Mouse (Mus musculus) heart, embryonic 11.5 days (tissue): ENCODE results near the gene Kcnab1. TPM values are rescaled to one million over a fixed set of nuclear protein-coding genes. Genes with fewer than 3 reads are reported as not detected.

Experiments used
- ATAC-seq: fragments of 200-750 bp; cut with Nextera tagmentation; replicated peaks from 2 replicates; pipeline ENCODE4 v1.8.0; 2017; ENCODE audit warnings: moderate library complexity; ENCODE audit not compliant: insufficient number of reproducible peaks, low FRiP score, low TSS enrichment
- H3K27ac ChIP-seq: fragments of 300-500 bp; sonication (generic); 2 replicates; pipeline ENCODE4 v1.5.1; 2014; ENCODE audit warnings: mild to moderate bottlenecking, low read depth, low read length
- H3K27me3 ChIP-seq: fragments of 300-500 bp; sonication (generic); 2 replicates; pipeline ENCODE4 v1.6.1; 2014; ENCODE audit warnings: mild to moderate bottlenecking, low read length, mixed read lengths; ENCODE audit not compliant: control insufficient read depth, insufficient read depth
- H3K36me3 ChIP-seq: fragments of 300-500 bp; sonication (generic); 2 replicates; pipeline ENCODE4 v1.6.1; 2014; ENCODE audit warnings: mild to moderate bottlenecking, low read length, moderate library complexity, mixed read lengths; ENCODE audit not compliant: control insufficient read depth, insufficient read depth
- H3K4me1 ChIP-seq: fragments of 300-500 bp; sonication (generic); 2 replicates; pipeline ENCODE4 v1.6.1; 2014; ENCODE audit warnings: low read length; ENCODE audit not compliant: control insufficient read depth, insufficient read depth
- H3K4me2 ChIP-seq: fragments of 300-500 bp; sonication (generic); 2 replicates; pipeline ENCODE4 v1.6.1; 2014; ENCODE audit warnings: mild to moderate bottlenecking, moderate library complexity
- H3K4me3 ChIP-seq: fragments of 300-500 bp; sonication (generic); 2 replicates; pipeline ENCODE4 v1.5.1; 2014; ENCODE audit warnings: low read depth, low read length
- H3K9ac ChIP-seq: fragments of 300-500 bp; sonication (generic); 2 replicates; pipeline ENCODE4 v1.6.1; 2014; ENCODE audit warnings: mild to moderate bottlenecking, low read depth, low read length, moderate library complexity
- H3K9me3 ChIP-seq: fragments of 300-500 bp; sonication (generic); replicated peaks from 2 replicates; pipeline ENCODE4 v1.6.1; 2016; ENCODE audit warnings: low read length; ENCODE audit not compliant: control insufficient read depth
- WGBS: fragments of 180-500 bp; shearing (Covaris S2); extraction: QIAGEN DNeasy Blood & Tissue Kit; methylation state at CpG from one replicate; pipeline ENCODE4 v1.1.7; 2014; ENCODE audit not compliant: insufficient replicate concordance; 5-methylcytosine and 5-hydroxymethylcytosine counted together
- polyA plus RNA-seq: library from polyadenylated mRNA; unstranded; fragments of >200 nt; fragmentation: Nextera tagmentation; extraction: Ambion mirVana; gene quantifications from 2 replicates; pipeline ENCODE4 v1.2.1, GENCODE M21; 2014

The Kcnab1 gene
- polyA plus RNA-seq, 1 experiment from 2014 or later, result 2.7 TPM

DNA sequence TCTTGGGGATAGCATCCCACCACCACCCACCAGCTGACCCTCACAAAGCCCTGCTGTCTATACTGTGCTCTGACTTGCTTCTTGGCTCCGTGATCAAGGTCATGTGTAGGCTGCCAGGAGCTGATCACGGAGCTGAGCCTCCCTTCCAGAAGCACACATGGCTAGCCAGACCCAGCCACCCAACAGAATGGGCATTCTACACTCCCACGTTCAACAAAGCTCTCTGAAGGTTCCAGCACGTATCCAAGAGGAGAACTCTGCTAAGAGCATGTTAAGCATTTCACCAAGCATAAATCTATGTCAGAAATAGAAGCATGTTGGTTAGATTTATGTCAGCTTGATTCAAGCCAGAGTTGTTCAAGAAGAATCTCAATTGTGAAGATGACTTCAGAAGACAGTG is 66.6 kb downstream of the Kcnab1 start:
- no peak for ATAC-seq

DNA sequence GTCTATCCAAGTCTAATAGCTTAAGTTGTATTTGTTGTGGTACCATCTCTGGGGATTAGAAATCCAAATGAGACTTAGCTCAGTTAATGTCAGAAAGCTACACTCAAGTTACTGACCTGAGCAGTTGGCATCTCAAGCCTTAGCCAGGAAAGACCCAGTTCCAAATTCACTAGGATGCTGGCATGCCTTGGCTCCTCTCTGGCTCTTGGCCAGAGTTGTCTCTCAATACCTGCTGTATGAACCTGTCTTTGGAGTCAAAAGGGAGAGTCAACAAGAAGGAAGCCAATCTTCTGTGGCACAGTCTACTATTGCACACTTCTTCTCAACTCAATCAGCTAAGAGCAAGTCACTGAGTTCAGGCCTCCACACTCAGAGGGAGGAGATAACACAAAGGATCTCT is 67.7 kb downstream of the Kcnab1 start:
- no peaks in the 10 kb centered on the region for H3K27me3 ChIP-seq
- H3K4me2 ChIP-seq, result no peak overlapping the region
- no peak for ATAC-seq
- no peak overlapping the region for H3K27ac ChIP-seq
- no peaks in the 10 kb centered on the region for H3K9me3 ChIP-seq
- H3K4me1 ChIP-seq, result no peaks in the 10 kb centered on the region
- H3K4me3 ChIP-seq, result no peak overlapping the region
- no peaks in the 10 kb centered on the region for H3K36me3 ChIP-seq
- H3K9ac ChIP-seq, result no peak overlapping the region

More for the DNA sequence above, 66.6 kb downstream of the Kcnab1 start:
- Histone ChIP-seq H3K4me2 (no peak overlapping the region), H3K9me3 (no peaks in the 10 kb centered on the region), H3K27ac (no peak overlapping the region), H3K36me3 (no peaks in the 10 kb centered on the region), H3K27me3 (no peaks in the 10 kb centered on the region), H3K9ac (no peak overlapping the region), H3K4me1 (no peaks in the 10 kb centered on the region), H3K4me3 (no peak overlapping the region)
- WGBS, result 80% methylated on average over 4 of the region's 4 CpGs

DNA sequence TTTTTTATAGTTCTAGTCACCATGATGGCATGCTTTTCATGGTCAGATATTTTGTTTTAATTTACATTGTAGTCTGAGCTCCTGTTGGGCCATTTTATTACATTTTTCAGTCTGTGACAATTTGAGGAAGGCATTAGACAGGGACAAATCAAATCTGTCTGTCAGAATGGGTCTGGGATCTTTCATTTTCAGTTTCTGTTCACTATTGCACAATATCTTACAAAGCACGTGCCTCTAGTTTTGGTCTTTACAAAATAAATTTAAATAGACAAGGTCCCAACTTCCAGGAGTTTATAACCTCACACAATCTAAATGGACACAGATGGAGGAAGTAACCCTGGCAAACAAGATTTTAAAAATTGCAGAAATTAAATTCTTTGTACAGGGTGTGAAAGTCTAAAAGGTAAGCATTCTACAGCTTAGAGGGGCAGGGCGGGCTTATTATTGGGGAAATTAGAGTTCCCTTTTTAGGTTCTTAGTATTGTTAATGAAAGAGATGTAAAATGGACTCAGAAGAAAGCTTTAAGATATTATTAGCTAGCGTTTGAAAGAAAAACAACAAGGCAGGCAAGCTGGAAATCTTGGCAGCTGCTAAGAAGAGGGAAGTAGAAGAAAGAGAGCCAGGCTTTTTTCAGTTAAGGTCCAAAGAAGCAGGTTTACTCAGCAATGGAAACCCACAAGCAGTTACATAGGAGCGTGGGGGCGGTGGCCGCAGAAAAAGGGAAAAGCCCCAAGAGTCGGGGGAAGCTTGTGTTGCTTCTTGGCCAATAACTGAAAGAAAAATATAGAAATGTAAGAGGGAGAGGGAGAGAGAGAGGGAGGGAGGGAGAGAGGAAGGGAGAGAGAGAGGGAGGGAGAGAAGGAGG is 78.9 kb downstream of the Kcnab1 start:
- H3K27me3 ChIP-seq, result no peaks in the 10 kb centered on the region
- no peak for ATAC-seq
- 72% methylated on average over 7 of the region's 7 CpGs for WGBS
- H3K9ac ChIP-seq, result no peak overlapping the region
- no peaks in the 10 kb centered on the region for H3K36me3 ChIP-seq
- H3K9me3 ChIP-seq, result no peaks in the 10 kb centered on the region
- H3K4me2 ChIP-seq, result no peak overlapping the region
- no peak overlapping the region for H3K4me3 ChIP-seq
- H3K4me1 ChIP-seq, result no peaks in the 10 kb centered on the region
- H3K27ac ChIP-seq, result no peak overlapping the region

DNA sequence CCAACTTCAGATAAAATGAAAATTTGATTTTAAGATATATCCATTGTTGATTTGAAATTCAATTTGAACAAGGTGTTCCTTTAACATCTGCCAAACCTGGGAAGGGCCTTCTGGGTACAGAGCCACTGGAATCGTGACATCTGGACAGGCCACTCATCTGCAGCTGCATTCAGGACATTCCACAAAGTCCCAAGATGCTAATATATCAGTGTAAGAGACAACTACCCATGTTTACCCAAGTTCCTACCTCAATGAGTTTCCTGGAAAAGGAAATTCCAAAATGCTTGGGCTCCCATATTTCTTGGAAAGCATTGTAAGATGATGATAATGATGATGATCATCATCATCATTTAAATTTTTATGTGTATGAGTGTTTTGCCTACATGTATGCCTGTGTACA is 91.4 kb downstream of the Kcnab1 start:
- WGBS, result 81% methylated on average over 1 of the region's 1 CpGs

DNA sequence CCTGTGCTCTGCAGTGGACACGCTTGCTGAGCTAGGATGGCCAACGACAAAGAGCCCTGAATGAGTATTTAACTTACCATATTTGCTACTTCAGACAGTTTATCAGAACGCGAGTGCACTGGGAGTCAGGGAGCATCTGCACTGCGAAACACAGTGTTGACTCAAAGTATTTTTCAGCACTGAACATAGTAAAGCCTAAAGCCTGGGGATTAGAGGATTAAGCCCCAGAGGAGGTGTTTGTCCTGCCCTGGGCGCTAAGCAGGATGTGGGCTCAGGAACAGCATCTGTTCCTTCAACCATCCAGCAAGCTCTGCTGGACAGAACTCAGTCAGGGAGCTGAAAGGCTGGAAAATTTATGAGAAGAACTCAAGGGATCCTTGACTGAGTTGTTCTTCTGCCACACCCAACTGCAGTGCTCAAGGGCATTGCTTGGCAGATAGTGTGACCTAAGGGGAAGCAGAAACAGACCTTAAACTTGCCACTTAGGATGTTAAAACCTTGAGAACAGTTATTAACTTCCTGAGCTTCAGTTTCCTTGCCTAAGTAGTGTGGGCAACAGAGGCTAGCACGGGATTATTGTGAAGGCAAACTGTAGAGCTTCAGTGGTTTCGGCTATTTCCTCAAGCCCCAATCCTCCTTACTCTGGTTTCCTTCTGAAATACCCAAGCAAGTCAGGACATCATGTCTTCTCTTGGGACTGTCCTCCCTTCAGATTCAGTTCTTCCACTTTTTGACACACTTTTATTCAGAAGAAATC is 94.4 kb downstream of the Kcnab1 start:
- Histone ChIP-seq H3K9me3 (no peaks in the 10 kb centered on the region), H3K4me2 (no peak overlapping the region), H3K36me3 (no peaks in the 10 kb centered on the region), H3K9ac (no peak overlapping the region), H3K27me3 (no peaks in the 10 kb centered on the region), H3K4me3 (no peak overlapping the region), H3K27ac (no peak overlapping the region), H3K4me1 (no peaks in the 10 kb centered on the region)
- 59% methylated on average over 8 of the region's 8 CpGs for WGBS
- ATAC-seq, result no peak

More for the DNA sequence above, 91.4 kb downstream of the Kcnab1 start:
- Histone ChIP-seq H3K9me3 (no peaks in the 10 kb centered on the region), H3K4me2 (no peak overlapping the region), H3K27me3 (no peaks in the 10 kb centered on the region), H3K36me3 (no peaks in the 10 kb centered on the region), H3K4me1 (no peaks in the 10 kb centered on the region), H3K27ac (no peak overlapping the region), H3K9ac (no peak overlapping the region), H3K4me3 (no peak overlapping the region)
- ATAC-seq, result no peak

DNA sequence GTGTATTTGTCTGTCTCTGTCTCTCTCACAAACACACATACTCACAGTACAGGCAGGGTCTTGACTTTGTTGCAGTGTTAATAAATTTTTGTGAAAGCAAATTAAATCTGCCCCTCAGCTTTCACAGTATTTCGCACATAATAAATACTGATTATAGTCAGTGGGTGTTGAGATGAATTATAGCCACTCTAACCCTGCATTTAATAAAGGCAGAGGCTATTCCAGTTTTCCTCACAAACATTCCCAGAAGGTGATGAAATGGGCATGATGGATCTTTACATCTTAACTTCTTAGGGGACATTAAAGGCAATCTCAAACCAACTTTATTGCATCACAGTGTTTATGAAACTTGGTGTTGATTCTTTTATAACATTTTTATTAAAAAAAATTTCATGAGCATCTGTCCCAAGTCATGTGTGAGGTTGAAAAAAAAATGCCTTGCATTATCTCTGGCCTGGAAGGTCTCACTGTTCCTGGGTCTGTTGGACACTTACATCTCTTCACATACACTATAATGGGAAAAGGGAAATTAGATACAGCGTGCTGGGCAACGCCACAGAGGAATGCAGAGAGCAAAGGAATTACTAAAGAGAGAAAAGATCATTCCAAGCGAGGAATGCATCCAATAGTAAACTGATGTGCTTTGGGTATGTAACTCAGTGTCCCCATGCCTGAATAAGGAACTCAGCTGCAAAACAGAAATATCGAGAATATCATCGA is 95.3 kb downstream of the Kcnab1 start:
- H3K4me2 ChIP-seq, result no peak overlapping the region
- no peak overlapping the region for H3K9ac ChIP-seq
- no peak overlapping the region for H3K27ac ChIP-seq
- H3K36me3 ChIP-seq, result no peaks in the 10 kb centered on the region
- no peaks in the 10 kb centered on the region for H3K27me3 ChIP-seq
- WGBS, result 67% methylated on average over 6 of the region's 6 CpGs
- no peak for ATAC-seq
- no peaks in the 10 kb centered on the region for H3K9me3 ChIP-seq
- no peaks in the 10 kb centered on the region for H3K4me1 ChIP-seq
- H3K4me3 ChIP-seq, result no peak overlapping the region

DNA sequence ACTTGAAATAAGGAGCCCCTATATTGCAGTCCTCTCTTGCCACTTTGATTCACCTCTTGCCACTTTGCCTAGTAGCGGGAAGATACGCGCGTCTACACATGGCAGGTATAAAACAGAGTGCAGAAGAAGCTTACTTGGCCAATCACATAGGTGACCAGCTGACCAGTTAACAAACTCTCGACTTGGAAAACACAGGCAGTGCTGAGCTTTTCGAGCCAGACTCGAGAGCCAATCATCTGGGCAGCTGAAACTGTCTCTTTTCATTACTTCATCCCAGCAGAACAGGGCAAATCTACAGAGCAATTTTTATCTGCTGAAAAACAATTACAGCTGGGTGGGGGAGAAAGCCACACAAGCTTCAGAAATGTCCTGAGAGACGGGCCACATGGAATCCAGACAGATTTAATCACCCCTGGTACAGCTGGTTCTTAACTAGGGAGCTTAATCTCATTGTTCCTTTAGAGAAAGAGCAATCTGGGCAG is 96.4 kb downstream of the Kcnab1 start:
- no peaks in the 10 kb centered on the region for H3K36me3 ChIP-seq
- H3K9me3 ChIP-seq, result no peaks in the 10 kb centered on the region
- H3K27ac ChIP-seq, result no peak overlapping the region
- no peak overlapping the region for H3K4me3 ChIP-seq
- ATAC-seq, result no peak
- H3K4me2 ChIP-seq, result no peak overlapping the region
- no peaks in the 10 kb centered on the region for H3K4me1 ChIP-seq
- no peaks in the 10 kb centered on the region for H3K27me3 ChIP-seq
- no peak overlapping the region for H3K9ac ChIP-seq
- 63% methylated on average over 8 of the region's 8 CpGs for WGBS

DNA sequence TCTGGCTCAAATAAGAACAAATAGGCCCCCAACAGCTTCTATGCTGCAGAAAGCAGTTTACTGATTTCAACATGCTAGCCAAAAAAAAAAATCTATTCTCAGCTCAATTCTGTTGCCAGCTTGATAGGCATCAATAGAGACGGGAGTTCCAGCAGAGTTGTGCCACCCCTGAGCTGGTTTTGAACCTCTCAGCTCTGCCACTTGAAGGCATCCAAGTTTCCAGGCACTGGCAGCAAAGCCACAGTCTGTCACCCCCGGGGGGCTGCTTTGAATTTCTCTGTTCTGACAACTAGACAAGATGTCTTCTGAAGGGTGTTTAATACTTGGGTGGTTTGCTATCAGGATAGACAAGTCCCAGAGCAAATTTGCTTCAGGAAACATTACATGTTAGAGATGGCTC is 104.5 kb downstream of the Kcnab1 start:
- WGBS, result 77% methylated on average over 2 of the region's 2 CpGs
- H3K27me3 ChIP-seq, result no peaks in the 10 kb centered on the region
- ATAC-seq, result no peak

More for the DNA sequence above, 104.5 kb downstream of the Kcnab1 start:
- no peaks in the 10 kb centered on the region for H3K9me3 ChIP-seq
- H3K4me1 ChIP-seq, result peaks cover 4% of the 10 kb centered on the region; the same call in 1 of the 2 replicates
- no peak overlapping the region for H3K4me2 ChIP-seq
- no peak overlapping the region for H3K9ac ChIP-seq
- H3K27ac ChIP-seq, result no peak overlapping the region
- no peaks in the 10 kb centered on the region for H3K36me3 ChIP-seq
- no peak overlapping the region for H3K4me3 ChIP-seq
